Mouse (Mus musculus) forebrain, embryonic 12.5 days (tissue): ENCODE data around the gene Mark1. TPM values are rescaled to one million over a fixed set of nuclear protein-coding genes. Genes with fewer than 3 reads are reported as not detected.
A peak's percentile ranks its signal among the peaks of the same experiment; 100 is the strongest.

Experiments used
- ATAC-seq: fragments of 200-750 bp; cut with Nextera tagmentation; 2 replicates; pipeline ENCODE4 v1.8.0; 2017; ENCODE audit warnings: moderate TSS enrichment; ENCODE audit not compliant: low FRiP score
- H3K27ac ChIP-seq: fragments of 300-500 bp; sonication (generic); 2 replicates; pipeline ENCODE4 v1.5.1; 2016; ENCODE audit warnings: mild to moderate bottlenecking
- H3K27me3 ChIP-seq: fragments of 300-500 bp; sonication (generic); 2 replicates; pipeline ENCODE4 v1.6.1; 2016; ENCODE audit warnings: mild to moderate bottlenecking
- H3K36me3 ChIP-seq: fragments of 300-500 bp; sonication (generic); replicated peaks from 2 replicates; pipeline ENCODE4 v1.6.1; 2016; ENCODE audit warnings: mild to moderate bottlenecking
- H3K4me1 ChIP-seq: fragments of 300-500 bp; sonication (generic); 2 replicates; pipeline ENCODE4 v1.6.1; 2016
- H3K4me2 ChIP-seq: fragments of 300-500 bp; sonication (generic); 2 replicates; pipeline ENCODE4 v1.6.1; 2016; ENCODE audit warnings: mild to moderate bottlenecking, moderate library complexity
- H3K4me3 ChIP-seq: fragments of 300-500 bp; sonication (generic); replicated peaks from 2 replicates; pipeline ENCODE4 v1.5.1; 2016; ENCODE audit warnings: mild to moderate bottlenecking
- H3K9ac ChIP-seq: fragments of 300-500 bp; sonication (generic); 2 replicates; pipeline ENCODE4 v1.6.1; 2016; ENCODE audit warnings: mild to moderate bottlenecking
- H3K9me3 ChIP-seq: fragments of 300-500 bp; sonication (generic); 2 replicates; pipeline ENCODE4 v1.6.1; 2016
- WGBS: fragments of 180-500 bp; shearing (Covaris S2); methylation state at CpG from one replicate; pipeline ENCODE4 v1.1.7; 2016; 5-methylcytosine and 5-hydroxymethylcytosine counted together
- polyA plus RNA-seq: library from polyadenylated mRNA; unstranded; fragments of >200 nt; fragmentation: Nextera tagmentation; extraction: Ambion mirVana; gene quantifications from 2 replicates; pipeline ENCODE4 v1.2.1, GENCODE M21; 2016

The Mark1 gene
- polyA plus RNA-seq, 1 experiment from 2014 or later: 8.4 TPM

DNA sequence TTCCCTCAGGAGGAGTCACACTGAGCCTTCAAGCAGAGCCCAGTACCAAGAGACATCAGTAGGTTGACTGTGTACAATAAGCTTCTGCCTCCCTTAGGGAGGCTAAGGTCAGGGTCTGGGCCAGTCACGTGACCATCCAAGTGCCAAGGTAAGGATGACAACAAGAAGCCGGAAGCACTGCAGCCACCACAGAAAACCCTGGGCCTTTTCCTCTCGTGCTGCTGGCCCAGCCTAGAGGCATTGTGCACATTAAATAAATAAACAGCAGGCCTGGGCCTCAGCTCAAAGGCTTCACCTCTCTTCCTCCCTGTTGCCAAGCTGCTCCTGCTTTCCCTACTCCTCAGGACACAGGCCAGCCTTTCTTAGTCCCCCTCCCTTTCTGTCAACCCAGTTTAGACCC lies 139.1 kb downstream of the Mark1 start:
- WGBS: 77% methylated on average over 3 of the region's 3 CpGs
- no peaks in the 10 kb centered on the region for H3K9me3 ChIP-seq

DNA sequence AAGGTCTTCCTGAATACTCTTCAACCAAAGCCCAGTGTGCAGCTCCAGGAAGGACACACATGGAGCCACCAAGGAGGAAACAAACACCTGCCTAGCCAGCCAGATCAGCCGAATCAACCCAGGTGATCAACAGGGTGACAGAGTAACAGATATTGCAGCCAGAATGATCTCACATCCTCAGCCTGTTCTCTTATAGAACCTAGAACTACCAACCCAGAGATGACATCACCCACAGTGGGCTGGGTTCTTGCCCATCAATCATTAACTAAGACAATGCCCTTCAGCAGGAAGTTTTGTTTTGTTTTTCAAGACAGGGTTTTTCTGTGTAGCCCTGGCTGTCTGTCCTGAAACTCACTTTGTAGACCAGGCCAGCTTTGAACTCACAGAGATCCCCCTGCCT lies 141.1 kb downstream of the Mark1 start:
- H3K9me3 ChIP-seq: no peaks in the 10 kb centered on the region
- ATAC-seq: no peak
- WGBS: 89% methylated on average over 1 of the region's 1 CpGs
- no peak overlapping the region for H3K27ac ChIP-seq
- no peak overlapping the region for H3K4me3 ChIP-seq
- H3K36me3 ChIP-seq: no peaks in the 10 kb centered on the region
- no peak overlapping the region for H3K4me2 ChIP-seq
- H3K27me3 ChIP-seq: peaks cover 21% of the 10 kb centered on the region
- H3K4me1 ChIP-seq: no peaks in the 10 kb centered on the region
- H3K9ac ChIP-seq: no peak overlapping the region

More for the DNA sequence above, 139.1 kb downstream of the Mark1 start:
- H3K4me3 ChIP-seq: no peak overlapping the region
- no peaks in the 10 kb centered on the region for H3K36me3 ChIP-seq
- no peak for ATAC-seq
- peaks cover 23% of the 10 kb centered on the region for H3K27me3 ChIP-seq
- no peak overlapping the region for H3K9ac ChIP-seq
- H3K4me1 ChIP-seq: peaks cover 4% of the 10 kb centered on the region; the same call in 1 of the 2 replicates
- no peak overlapping the region for H3K4me2 ChIP-seq
- H3K27ac ChIP-seq: no peak overlapping the region

DNA sequence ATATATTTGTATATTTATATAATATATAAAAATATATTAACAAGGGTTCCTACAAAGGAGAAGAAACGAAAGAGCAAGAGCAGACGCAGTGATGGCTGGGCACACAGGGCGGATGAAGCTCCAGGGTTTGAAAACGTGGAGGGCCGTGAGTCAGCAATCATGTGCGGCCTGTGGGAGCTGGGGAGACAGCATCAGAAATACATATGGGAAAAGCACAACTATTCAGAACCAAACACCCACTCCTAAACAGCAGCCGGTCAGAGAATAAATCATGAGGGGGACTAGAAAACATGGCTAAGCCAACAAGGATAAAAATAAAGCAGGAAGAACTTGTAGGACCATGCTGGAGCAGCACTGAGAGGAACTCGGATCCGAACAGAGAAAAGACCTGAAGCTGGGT lies 142.2 kb downstream of the Mark1 start:
- H3K36me3 ChIP-seq: no peaks in the 10 kb centered on the region
- no peak overlapping the region for H3K27ac ChIP-seq
- H3K4me2 ChIP-seq: no peak overlapping the region
- H3K27me3 ChIP-seq: peaks cover 20% of the 10 kb centered on the region; the same call in 1 of the 2 replicates
- 92% methylated on average over 9 of the region's 9 CpGs for WGBS
- no peak for ATAC-seq
- no peaks in the 10 kb centered on the region for H3K9me3 ChIP-seq
- no peak overlapping the region for H3K9ac ChIP-seq
- H3K4me3 ChIP-seq: no peak overlapping the region
- H3K4me1 ChIP-seq: peaks cover under 1% of the 10 kb centered on the region; the same call in 1 of the 2 replicates

DNA sequence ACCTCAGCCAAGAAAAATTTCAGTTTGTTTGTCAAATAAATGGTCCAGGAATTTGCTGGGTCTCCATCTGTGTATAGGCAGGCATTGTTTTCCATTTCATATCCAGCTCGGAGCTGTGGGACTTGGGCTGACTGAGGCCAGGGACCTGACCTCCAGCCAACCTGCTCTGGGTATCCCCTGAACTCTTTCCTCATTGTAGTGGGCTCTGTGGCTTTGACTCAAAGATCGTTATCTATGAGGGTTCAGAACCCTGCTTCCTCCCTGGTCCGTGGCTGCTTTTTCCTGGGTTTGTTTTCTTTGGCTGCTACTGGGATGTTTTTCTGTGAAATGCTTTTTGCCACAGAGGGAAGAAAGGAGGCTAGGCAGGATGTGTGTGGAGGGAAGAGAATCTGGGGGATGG lies 145.4 kb downstream of the Mark1 start:
- Histone ChIP-seq H3K27me3 (peaks cover 40% of the 10 kb centered on the region), H3K9ac (no peak overlapping the region), H3K27ac (no peak overlapping the region), H3K4me3 (no peak overlapping the region), H3K36me3 (no peaks in the 10 kb centered on the region), H3K4me1 (peaks cover 8% of the 10 kb centered on the region), H3K9me3 (no peaks in the 10 kb centered on the region), H3K4me2 (no peak overlapping the region)
- WGBS: 62% methylated on average over 3 of the region's 3 CpGs
- ATAC-seq: no peak

DNA sequence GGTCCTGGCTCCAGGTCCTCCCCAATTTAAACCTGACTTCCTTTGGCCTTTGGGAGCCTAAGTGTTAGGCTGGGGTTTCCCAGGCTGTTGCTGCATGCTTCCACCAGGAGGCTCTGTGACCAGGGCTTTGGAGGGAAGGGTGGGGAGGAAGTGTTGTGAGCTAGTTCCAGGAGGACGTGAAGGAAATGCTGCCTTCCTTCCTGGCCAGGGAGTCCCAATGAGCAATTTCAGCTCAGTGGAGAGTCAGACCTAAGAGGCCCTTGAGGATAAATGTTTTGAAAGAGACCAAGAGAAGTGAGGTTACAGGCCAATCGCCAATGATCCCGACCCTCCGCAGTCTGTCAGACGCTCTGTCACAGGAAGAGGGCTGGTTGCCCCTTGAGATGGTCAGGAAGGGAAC lies 146.0 kb downstream of the Mark1 start:
- Histone ChIP-seq H3K4me3 (no peak overlapping the region), H3K36me3 (no peaks in the 10 kb centered on the region), H3K27ac (no peak overlapping the region), H3K9me3 (no peaks in the 10 kb centered on the region), H3K9ac (no peak overlapping the region), H3K4me2 (peak overlapping the region; percentile 17; the same call in 1 of the 2 replicates), H3K27me3 (peaks cover 46% of the 10 kb centered on the region), H3K4me1 (peaks cover 8% of the 10 kb centered on the region)
- 16% methylated on average over 5 of the region's 5 CpGs for WGBS
- 0 out of 2 replicates have a peak, but pooled peaks have one; percentile 37 for ATAC-seq

DNA sequence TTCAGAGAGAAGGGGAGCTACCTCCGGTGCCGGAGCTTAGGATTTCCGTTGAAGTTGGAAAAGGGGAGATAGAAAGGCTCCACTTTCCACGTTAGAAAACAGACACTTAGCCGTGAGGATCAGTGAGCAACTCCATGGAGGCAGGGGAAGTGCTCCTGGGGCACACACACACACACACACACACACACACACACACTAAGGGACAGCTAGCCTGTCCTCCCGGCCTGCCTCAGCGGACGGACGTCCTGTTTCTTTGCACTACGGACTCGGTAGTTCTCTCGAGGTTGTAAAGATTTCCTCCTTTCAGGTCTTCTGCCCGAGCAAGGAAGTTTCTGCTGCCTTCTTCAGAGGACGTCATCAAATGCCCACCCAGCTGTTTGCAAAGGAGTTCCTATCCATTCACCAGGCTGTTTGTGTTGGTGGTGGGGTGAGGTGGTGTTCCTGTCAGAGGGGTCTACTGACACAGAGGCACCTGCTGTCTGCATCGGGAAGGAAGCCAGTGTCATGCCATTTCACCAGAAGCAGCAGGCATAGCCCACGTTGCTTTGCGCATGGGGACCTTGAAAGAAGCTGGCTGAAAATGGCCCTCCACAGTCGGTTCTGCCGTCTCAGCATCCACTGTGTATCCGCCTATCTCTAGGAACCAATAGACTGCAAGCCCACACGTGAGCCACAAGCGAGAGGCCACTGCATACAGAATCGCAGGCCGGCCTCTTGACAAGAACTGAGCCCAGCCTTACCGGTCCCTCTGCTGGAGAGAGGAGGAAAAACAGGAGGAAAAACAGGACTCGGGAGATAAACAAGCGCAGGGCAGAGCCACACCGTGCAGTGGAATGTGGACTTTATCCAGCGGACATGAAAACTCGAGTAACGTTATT lies 147.4 kb downstream of the Mark1 start:
- peaks cover 8% of the 10 kb centered on the region for H3K4me1 ChIP-seq
- H3K36me3 ChIP-seq: no peaks in the 10 kb centered on the region
- H3K9me3 ChIP-seq: no peaks in the 10 kb centered on the region
- 19% methylated on average over 31 of the region's 31 CpGs for WGBS
- no peak overlapping the region for H3K27ac ChIP-seq
- no peak overlapping the region for H3K9ac ChIP-seq
- H3K4me3 ChIP-seq: peak overlapping the region; percentile 18; the same call in 1 of the 2 replicates
- peaks cover 57% of the 10 kb centered on the region for H3K27me3 ChIP-seq
- H3K4me2 ChIP-seq: peak overlapping the region; percentile 44
- ATAC-seq: peak; percentile 90

DNA sequence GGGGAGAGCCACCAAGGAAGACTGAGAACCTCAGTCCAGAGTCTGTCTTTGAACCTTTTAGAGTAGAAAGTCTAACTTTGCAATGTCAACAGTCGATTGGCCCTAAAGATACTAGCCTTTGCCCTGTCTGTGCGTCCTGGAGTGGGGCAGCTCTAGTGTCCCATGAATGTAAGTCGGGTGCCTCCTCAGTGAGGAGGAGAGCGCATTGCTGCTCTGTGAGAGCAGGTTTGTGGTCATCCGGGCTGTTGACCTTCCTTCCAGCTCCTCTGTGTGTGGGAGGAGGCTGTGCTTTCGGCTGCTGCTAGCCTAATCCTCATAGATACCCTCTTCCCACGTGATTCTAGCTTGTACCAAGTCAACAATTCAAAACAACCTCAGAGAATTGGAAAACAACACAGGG lies 148.2 kb downstream of the Mark1 start:
- no peak for ATAC-seq
- no peak overlapping the region for H3K9ac ChIP-seq
- H3K9me3 ChIP-seq: no peaks in the 10 kb centered on the region
- 43% methylated on average over 7 of the region's 7 CpGs for WGBS
- H3K4me3 ChIP-seq: no peak overlapping the region
- peaks cover 65% of the 10 kb centered on the region for H3K27me3 ChIP-seq
- H3K4me1 ChIP-seq: peaks cover 13% of the 10 kb centered on the region
- H3K4me2 ChIP-seq: no peak overlapping the region
- no peaks in the 10 kb centered on the region for H3K36me3 ChIP-seq
- no peak overlapping the region for H3K27ac ChIP-seq

DNA sequence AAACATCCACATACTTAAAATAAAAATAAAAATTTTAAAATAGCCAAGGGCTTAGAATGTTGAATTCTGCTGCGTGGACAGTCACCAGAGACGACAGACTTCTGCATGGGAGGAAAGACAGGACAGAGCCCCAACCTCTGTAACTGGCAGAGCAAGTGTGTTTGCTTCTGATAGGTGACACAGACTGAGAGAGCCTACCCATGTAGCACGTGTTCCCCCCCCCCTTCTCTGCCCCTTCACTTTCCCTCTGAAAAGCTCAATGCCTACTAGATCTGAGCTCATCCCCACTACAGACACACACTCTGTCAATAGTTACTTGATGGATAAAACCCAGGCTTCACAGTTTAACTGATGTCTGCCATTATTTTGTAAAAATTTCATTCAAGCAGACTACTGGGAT lies 152.4 kb downstream of the Mark1 start:
- H3K4me2 ChIP-seq: no peak overlapping the region

More for the DNA sequence above, 152.4 kb downstream of the Mark1 start:
- peaks cover 27% of the 10 kb centered on the region for H3K4me1 ChIP-seq
- H3K9me3 ChIP-seq: no peaks in the 10 kb centered on the region
- H3K36me3 ChIP-seq: no peaks in the 10 kb centered on the region
- 61% methylated on average over 3 of the region's 3 CpGs for WGBS
- H3K9ac ChIP-seq: no peak overlapping the region
- H3K4me3 ChIP-seq: no peak overlapping the region
- H3K27me3 ChIP-seq: peaks cover 53% of the 10 kb centered on the region
- no peak for ATAC-seq
- H3K27ac ChIP-seq: no peak overlapping the region

Other genes starting within 250 kb of the Mark1 start
- gene Marc1, start 188.3 kb downstream of the Mark1 start, polyA plus RNA-seq: 0.11 TPM in 1 of 2 replicates, not detected in the other
- gene Marc2, start 153.1 kb downstream of the Mark1 start, polyA plus RNA-seq: 89.0 and 98.1 TPM in 2 replicates
- 0.74 and 0.91 TPM in 2 replicates for gene C130074G19Rik, start 116.4 kb downstream of the Mark1 start, polyA plus RNA-seq
- gene Rab3gap2, start 204.5 kb upstream of the Mark1 start, polyA plus RNA-seq: 24.0 and 24.5 TPM in 2 replicates